Mouse (Mus musculus) liver, embryonic 12.5 days (tissue): ENCODE data around the gene 4930470P17Rik. TPM values are rescaled to one million over a fixed set of nuclear protein-coding genes. Genes with fewer than 3 reads are reported as not detected.
"Not testable (repeated sequence)": the region's sequence is repeated elsewhere in the genome, so short reads cannot be mapped to it uniquely, and the experiment has no call there.

Experiments used
- ATAC-seq: fragments of 200-750 bp; cut with Nextera tagmentation; 2 replicates; pipeline ENCODE4 v1.8.0; 2017; ENCODE audit warnings: moderate number of reproducible peaks, mild to moderate bottlenecking, moderate library complexity
- H3K27ac ChIP-seq: fragments of 300-500 bp; sonication (generic); 2 replicates; pipeline ENCODE4 v1.5.1; 2016; ENCODE audit warnings: mild to moderate bottlenecking
- H3K27me3 ChIP-seq: fragments of 300-500 bp; sonication (generic); replicated peaks from 2 replicates; pipeline ENCODE4 v1.6.1; 2016; ENCODE audit warnings: mild to moderate bottlenecking, moderate library complexity
- H3K36me3 ChIP-seq: fragments of 300-500 bp; sonication (generic); 2 replicates; pipeline ENCODE4 v1.6.1; 2016; ENCODE audit warnings: mild to moderate bottlenecking, moderate library complexity
- H3K4me1 ChIP-seq: fragments of 300-500 bp; sonication (generic); 2 replicates; pipeline ENCODE4 v1.6.1; 2016
- H3K4me2 ChIP-seq: fragments of 300-500 bp; sonication (generic); 2 replicates; pipeline ENCODE4 v1.6.1; 2016; ENCODE audit warnings: mild to moderate bottlenecking, moderate library complexity
- H3K4me3 ChIP-seq: fragments of 300-500 bp; sonication (generic); 2 replicates; pipeline ENCODE4 v1.5.1; 2016; ENCODE audit warnings: mild to moderate bottlenecking, moderate library complexity
- H3K9ac ChIP-seq: fragments of 300-500 bp; sonication (generic); 2 replicates; pipeline ENCODE4 v1.6.1; 2016; ENCODE audit warnings: mild to moderate bottlenecking, moderate library complexity
- H3K9me3 ChIP-seq: fragments of 300-500 bp; sonication (generic); replicated peaks from 2 replicates; pipeline ENCODE4 v1.6.1; 2016; ENCODE audit warnings: mild to moderate bottlenecking, moderate library complexity
- WGBS: fragments of 180-500 bp; shearing (Covaris S2); methylation state at CpG from one replicate; pipeline ENCODE4 v1.1.7; 2016; ENCODE audit not compliant: insufficient replicate concordance; 5-methylcytosine and 5-hydroxymethylcytosine counted together
- polyA plus RNA-seq: library from polyadenylated mRNA; unstranded; fragments of >200 nt; fragmentation: Nextera tagmentation; extraction: Ambion mirVana; gene quantifications from 2 replicates; pipeline ENCODE4 v1.2.1, GENCODE M21; 2016

The 4930470P17Rik gene
- polyA plus RNA-seq, 1 experiment from 2014 or later, result not detected

- WGBS, result 69% methylated on average over 1 of the region's 1 CpGs
- H3K27me3 ChIP-seq, H3K4me2 ChIP-seq, H3K4me3 ChIP-seq, H3K27ac ChIP-seq, H3K9me3 ChIP-seq, H3K9ac ChIP-seq, ATAC-seq, H3K36me3 ChIP-seq, H3K4me1 ChIP-seq: not testable (repeated sequence)
Observed at GRCm38 (mm10) chr2:170624201-170624880, 22.5 kb upstream of the 4930470P17Rik start.

- Histone ChIP-seq H3K9ac (no peak overlapping the region), H3K27ac (no peak overlapping the region), H3K9me3 (no peaks in the 10 kb centered on the region; the same call in 1 of the 2 replicates), H3K27me3 (no peaks in the 10 kb centered on the region), H3K36me3 (no peaks in the 10 kb centered on the region), H3K4me3 (no peak overlapping the region), H3K4me1 (no peaks in the 10 kb centered on the region), H3K4me2 (no peak overlapping the region)
- 72% methylated on average over 13 of the region's 13 CpGs for WGBS
- no peak for ATAC-seq
Observed at GRCm38 (mm10) chr2:170622985-170623384, 21.2 kb upstream of the 4930470P17Rik start.

GRCm38 (mm10) chr2:170618862-170619492 is 17.2 kb upstream of the 4930470P17Rik start:
- H3K4me1 ChIP-seq, result no peaks in the 10 kb centered on the region
- H3K9ac ChIP-seq, result no peak overlapping the region
- H3K36me3 ChIP-seq, result no peaks in the 10 kb centered on the region
- H3K27me3 ChIP-seq, result no peaks in the 10 kb centered on the region
- H3K4me3 ChIP-seq, result no peak overlapping the region
- WGBS, result 71% methylated on average over 12 of the region's 12 CpGs
- no peak for ATAC-seq
- 0 out of 2 replicates have a peak, but pooled peaks cover 5% of the 10 kb centered on the region for H3K9me3 ChIP-seq
- no peak overlapping the region for H3K4me2 ChIP-seq
- H3K27ac ChIP-seq, result no peak overlapping the region

GRCm38 (mm10) chr2:170611794-170612193 is 10.0 kb upstream of the 4930470P17Rik start:
- not testable (repeated sequence) for ATAC-seq, H3K27me3 ChIP-seq, H3K4me3 ChIP-seq, H3K4me1 ChIP-seq, H3K36me3 ChIP-seq, H3K27ac ChIP-seq, H3K4me2 ChIP-seq, H3K9ac ChIP-seq
- 59% methylated on average over 5 of the region's 5 CpGs for WGBS
- H3K9me3 ChIP-seq, result peaks cover 20% of the 10 kb centered on the region

GRCm38 (mm10) chr2:170601171-170601570 is 646 bp downstream of the 4930470P17Rik start:
- no peak overlapping the region for H3K4me3 ChIP-seq
- H3K27ac ChIP-seq, result no peak overlapping the region
- H3K4me2 ChIP-seq, result no peak overlapping the region
- H3K27me3 ChIP-seq, result no peaks in the 10 kb centered on the region
- no peak for ATAC-seq
- H3K36me3 ChIP-seq, result no peaks in the 10 kb centered on the region
- 65% methylated on average over 5 of the region's 5 CpGs for WGBS
- no peak overlapping the region for H3K9ac ChIP-seq
- no peaks in the 10 kb centered on the region for H3K4me1 ChIP-seq
- H3K9me3 ChIP-seq, result peaks cover 15% of the 10 kb centered on the region

- Histone ChIP-seq H3K9ac (no peak overlapping the region), H3K4me2 (no peak overlapping the region), H3K36me3 (no peaks in the 10 kb centered on the region), H3K4me1 (no peaks in the 10 kb centered on the region), H3K4me3 (no peak overlapping the region), H3K27me3 (no peaks in the 10 kb centered on the region), H3K9me3 (no peaks in the 10 kb centered on the region; the same call in none of the 2 replicates), H3K27ac (no peak overlapping the region)
- 6% methylated on average over 2 of the region's 2 CpGs for WGBS
- ATAC-seq, result no peak
Observed at GRCm38 (mm10) chr2:170597586-170597985, 4.2 kb downstream of the 4930470P17Rik start.

- H3K27ac ChIP-seq, result no peak overlapping the region
- H3K4me3 ChIP-seq, result no peak overlapping the region
- no peaks in the 10 kb centered on the region for H3K4me1 ChIP-seq
- H3K9ac ChIP-seq, result no peak overlapping the region
- ATAC-seq, result no peak
- no peaks in the 10 kb centered on the region for H3K27me3 ChIP-seq
- WGBS, result 0% methylated on average over 1 of the region's 1 CpGs
- no peaks in the 10 kb centered on the region; the same call in 1 of the 2 replicates for H3K9me3 ChIP-seq
- H3K36me3 ChIP-seq, result no peaks in the 10 kb centered on the region
- no peak overlapping the region for H3K4me2 ChIP-seq
Observed at GRCm38 (mm10) chr2:170596726-170597125, 5.1 kb downstream of the 4930470P17Rik start.

GRCm38 (mm10) chr2:170592161-170592560 is 9.7 kb downstream of the 4930470P17Rik start:
- H3K4me1 ChIP-seq, result no peaks in the 10 kb centered on the region
- H3K9ac ChIP-seq, result no peak overlapping the region
- H3K27me3 ChIP-seq, result no peaks in the 10 kb centered on the region
- H3K9me3 ChIP-seq, result no peaks in the 10 kb centered on the region
- H3K4me2 ChIP-seq, result no peak overlapping the region
- no peak overlapping the region for H3K4me3 ChIP-seq
- WGBS, result 68% methylated on average over 6 of the region's 6 CpGs
- no peak for ATAC-seq
- no peaks in the 10 kb centered on the region for H3K36me3 ChIP-seq
- H3K27ac ChIP-seq, result no peak overlapping the region

GRCm38 (mm10) chr2:170588369-170588900 is 13.4 kb downstream of the 4930470P17Rik start:
- H3K9ac ChIP-seq, result no peak overlapping the region
- H3K4me2 ChIP-seq, result no peak overlapping the region
- 72% methylated on average over 9 of the region's 9 CpGs for WGBS
- H3K9me3 ChIP-seq, result no peaks in the 10 kb centered on the region
- H3K4me1 ChIP-seq, result no peaks in the 10 kb centered on the region
- H3K4me3 ChIP-seq, result no peak overlapping the region
- no peaks in the 10 kb centered on the region for H3K27me3 ChIP-seq
- no peaks in the 10 kb centered on the region for H3K36me3 ChIP-seq
- H3K27ac ChIP-seq, result no peak overlapping the region
- no peak for ATAC-seq

- 80% methylated on average over 13 of the region's 13 CpGs for WGBS
- no peaks in the 10 kb centered on the region for H3K9me3 ChIP-seq
- H3K9ac ChIP-seq, result no peak overlapping the region
- H3K27me3 ChIP-seq, result no peaks in the 10 kb centered on the region
- no peak overlapping the region for H3K4me3 ChIP-seq
- no peak overlapping the region for H3K27ac ChIP-seq
- ATAC-seq, result no peak
- no peak overlapping the region for H3K4me2 ChIP-seq
- H3K36me3 ChIP-seq, result no peaks in the 10 kb centered on the region
- no peaks in the 10 kb centered on the region for H3K4me1 ChIP-seq
Observed at GRCm38 (mm10) chr2:170584678-170585077, 17.1 kb downstream of the 4930470P17Rik start.

- Histone ChIP-seq H3K4me2 (no peak overlapping the region), H3K27ac (no peak overlapping the region), H3K9me3 (no peaks in the 10 kb centered on the region), H3K36me3 (no peaks in the 10 kb centered on the region), H3K9ac (no peak overlapping the region), H3K27me3 (no peaks in the 10 kb centered on the region), H3K4me3 (no peak overlapping the region), H3K4me1 (no peaks in the 10 kb centered on the region)
- no peak for ATAC-seq
- 71% methylated on average over 10 of the region's 10 CpGs for WGBS
Observed at GRCm38 (mm10) chr2:170579551-170579950, 22.3 kb downstream of the 4930470P17Rik start.

GRCm38 (mm10) chr2:170578588-170578987 is 23.2 kb downstream of the 4930470P17Rik start:
- Histone ChIP-seq H3K27me3 (no peaks in the 10 kb centered on the region), H3K9ac (no peak overlapping the region), H3K4me3 (no peak overlapping the region), H3K4me2 (no peak overlapping the region), H3K9me3 (no peaks in the 10 kb centered on the region), H3K27ac (no peak overlapping the region), H3K36me3 (no peaks in the 10 kb centered on the region), H3K4me1 (no peaks in the 10 kb centered on the region)
- no peak for ATAC-seq
- WGBS, result 68% methylated on average over 5 of the region's 5 CpGs
